Mouse (Mus musculus): ENCODE data around the gene Slc26a10. TPM values are rescaled to one million over a fixed set of nuclear protein-coding genes. Genes with fewer than 3 reads are reported as not detected.
A peak's percentile ranks its signal among the peaks of the same experiment; 100 is the strongest.

Gene Slc26a10
- polyA plus RNA-seq, 1 experiment: not detected

DNA sequence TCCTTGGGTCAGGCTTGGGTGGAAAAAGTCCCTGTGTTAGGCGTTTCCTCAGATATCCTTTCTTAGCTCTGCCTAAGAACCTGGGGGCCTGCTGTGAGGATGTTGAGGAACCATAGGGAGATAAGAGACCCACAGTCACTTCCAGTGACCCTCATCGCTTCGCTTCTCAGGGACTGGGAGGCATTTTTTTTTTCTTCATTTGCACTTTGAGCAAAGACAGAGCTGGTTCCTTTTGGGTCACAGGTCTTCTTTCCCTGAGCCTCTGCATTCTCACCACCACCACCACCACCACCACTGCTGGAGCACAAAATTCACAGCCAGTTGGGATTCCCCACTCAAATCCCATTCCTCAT, 226 bp upstream of the Slc26a10 start:
- H3K36me3 ChIP-seq (ENCODE audit: control insufficient read depth): no peaks in the 10 kb centered on the region
- H3K4me3 ChIP-seq (replicated peaks): no peak overlapping the region
- peaks cover 53% of the 10 kb centered on the region for H3K4me1 ChIP-seq (ENCODE audit: control insufficient read depth)
- no peak for TF ChIP-seq TAL1 (IDR thresholded peaks at IDR 0.05; ENCODE audit: low read length)
- TF ChIP-seq GATA1 (IDR thresholded peaks at IDR 0.05; ENCODE audit: low read length): no peak
- peaks cover 3% of the 10 kb centered on the region; the same call in 1 of the 2 replicates for H3K9me3 ChIP-seq (ENCODE audit: control insufficient read depth, low read length)
- peaks cover 62% of the 10 kb centered on the region for H3K27me3 ChIP-seq (ENCODE audit: control insufficient read depth)

DNA sequence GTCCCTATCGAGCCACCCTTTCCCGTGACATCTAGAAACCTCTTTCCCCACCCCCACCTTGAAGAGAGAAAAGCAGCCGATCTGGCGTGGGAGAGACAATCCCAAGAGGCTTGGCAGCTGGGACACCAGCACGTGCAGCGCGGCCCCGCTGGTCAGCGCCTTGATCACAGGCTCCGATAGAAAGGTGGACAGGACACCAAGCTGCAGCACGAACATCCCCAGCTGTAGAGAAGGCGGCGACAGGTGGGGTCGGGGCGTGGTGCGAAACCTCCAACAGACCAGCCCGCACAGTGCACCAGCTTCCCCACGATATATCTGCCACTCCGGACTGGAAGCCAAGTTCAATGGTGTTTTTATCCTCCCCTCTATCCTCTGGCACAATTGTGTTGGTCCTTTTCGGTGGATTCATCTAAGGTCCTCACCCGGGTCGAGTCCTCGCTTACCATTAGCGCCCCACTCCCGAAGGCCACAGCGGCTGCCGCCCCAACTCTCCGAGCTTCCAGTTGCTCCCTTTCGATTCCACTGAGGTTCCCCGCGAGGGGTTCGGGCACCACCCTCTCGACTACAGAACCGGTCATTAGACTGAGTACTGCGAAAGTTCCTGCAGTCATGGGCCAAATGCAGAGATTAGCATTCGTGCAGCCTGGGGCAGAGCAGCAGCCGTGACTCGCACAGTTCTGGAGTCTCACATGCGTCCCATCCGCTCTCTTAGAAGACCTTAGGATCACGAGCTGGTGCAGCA, 2.0 kb downstream of the Slc26a10 start:
- Histone ChIP-seq H3K27me3 (ENCODE audit: control insufficient read depth) (peaks cover 70% of the 10 kb centered on the region), H3K36me3 (ENCODE audit: control insufficient read depth) (no peaks in the 10 kb centered on the region), H3K4me1 (ENCODE audit: control insufficient read depth) (peaks cover 42% of the 10 kb centered on the region), H3K9me3 (ENCODE audit: control insufficient read depth, low read length) (peaks cover 3% of the 10 kb centered on the region; the same call in 1 of the 2 replicates), H3K4me3 (replicated peaks) (peak overlapping the region; percentile 38)
- TF ChIP-seq GATA1 (IDR thresholded peaks at IDR 0.05; ENCODE audit: low read length): no peak
- no peak for TF ChIP-seq TAL1 (IDR thresholded peaks at IDR 0.05; ENCODE audit: low read length)

DNA sequence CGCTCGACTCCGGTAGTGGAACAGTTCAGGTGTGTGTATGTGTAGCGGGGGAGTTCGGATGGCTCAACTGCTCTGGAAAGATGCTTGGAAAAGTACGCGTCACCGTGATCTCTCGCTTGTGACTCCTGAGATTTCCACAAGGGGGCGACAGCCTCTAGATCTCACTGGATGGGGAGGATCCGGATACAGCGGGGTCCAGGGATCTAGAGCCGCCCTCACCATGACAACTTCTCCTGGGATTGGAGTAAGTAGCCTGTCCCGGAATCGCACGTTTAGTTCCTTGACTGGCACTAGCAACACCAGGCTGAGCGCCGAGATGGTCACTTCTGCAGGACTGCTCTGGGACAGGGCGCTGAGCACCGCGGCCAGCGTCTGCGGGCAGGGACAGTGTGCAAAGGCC, 2.7 kb downstream of the Slc26a10 start:
- TF ChIP-seq TAL1 (IDR thresholded peaks at IDR 0.05; ENCODE audit: low read length): no peak
- no peak for TF ChIP-seq GATA1 (IDR thresholded peaks at IDR 0.05; ENCODE audit: low read length)
- peaks cover 3% of the 10 kb centered on the region; the same call in 1 of the 2 replicates for H3K9me3 ChIP-seq (ENCODE audit: control insufficient read depth, low read length)
- H3K4me1 ChIP-seq (ENCODE audit: control insufficient read depth): peaks cover 40% of the 10 kb centered on the region
- H3K4me3 ChIP-seq (replicated peaks): peak overlapping the region; percentile 38
- peaks cover 70% of the 10 kb centered on the region for H3K27me3 ChIP-seq (ENCODE audit: control insufficient read depth)
- no peaks in the 10 kb centered on the region for H3K36me3 ChIP-seq (ENCODE audit: control insufficient read depth)

DNA sequence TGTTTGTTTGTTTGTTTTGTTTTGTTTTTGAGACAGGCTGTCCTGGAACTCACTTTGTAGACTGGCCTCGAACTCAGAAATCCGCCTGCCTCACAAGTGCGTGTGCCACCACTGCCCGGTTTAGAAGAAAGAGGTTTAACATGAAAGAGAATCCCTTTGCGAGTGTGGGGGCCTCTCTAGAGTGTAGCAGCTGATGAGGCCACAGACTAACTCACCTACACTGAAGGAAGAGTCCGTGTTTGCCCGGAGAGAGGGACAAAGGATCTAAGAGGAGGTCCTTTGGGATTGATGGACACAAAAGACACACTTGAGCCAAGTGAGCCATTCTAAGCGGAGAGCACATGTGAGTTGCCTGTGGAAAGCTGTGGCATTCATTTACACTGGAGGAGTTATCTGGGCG, 3.2 kb downstream of the Slc26a10 start:
- TF ChIP-seq GATA1 (IDR thresholded peaks at IDR 0.05; ENCODE audit: low read length): no peak
- Histone ChIP-seq H3K4me3 (replicated peaks) (peak overlapping the region; percentile 1), H3K9me3 (ENCODE audit: control insufficient read depth, low read length) (peaks cover 3% of the 10 kb centered on the region; the same call in 1 of the 2 replicates), H3K27me3 (ENCODE audit: control insufficient read depth) (peaks cover 70% of the 10 kb centered on the region), H3K4me1 (ENCODE audit: control insufficient read depth) (peaks cover 40% of the 10 kb centered on the region), H3K36me3 (ENCODE audit: control insufficient read depth) (no peaks in the 10 kb centered on the region)

DNA sequence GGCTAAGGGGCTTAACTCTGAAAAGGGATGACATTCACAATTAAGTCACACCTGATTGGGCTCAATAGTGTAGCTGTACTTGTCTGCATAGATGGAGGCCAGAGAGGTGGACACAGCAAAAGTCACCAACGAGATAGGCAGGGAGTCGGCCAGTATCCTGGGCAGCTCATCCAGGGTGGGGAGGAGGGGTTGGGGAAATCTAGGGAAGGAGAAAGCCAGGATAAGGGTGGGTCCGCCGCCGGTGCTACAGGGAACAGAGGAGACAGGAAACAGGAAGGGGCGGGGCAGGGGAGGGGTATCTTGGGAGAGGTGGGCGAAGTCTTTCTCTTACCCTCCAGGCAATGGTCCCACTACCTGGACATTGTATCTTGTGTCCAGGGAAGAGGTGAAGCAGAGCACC, 3.7 kb downstream of the Slc26a10 start:
- peaks cover 70% of the 10 kb centered on the region for H3K27me3 ChIP-seq (ENCODE audit: control insufficient read depth)
- H3K9me3 ChIP-seq (ENCODE audit: control insufficient read depth, low read length): peaks cover 3% of the 10 kb centered on the region; the same call in 1 of the 2 replicates
- no peak overlapping the region for H3K4me3 ChIP-seq (replicated peaks)
- H3K36me3 ChIP-seq (ENCODE audit: control insufficient read depth): peaks cover 3% of the 10 kb centered on the region
- TF ChIP-seq GATA1 (IDR thresholded peaks at IDR 0.05; ENCODE audit: low read length) (no peak), TAL1 (IDR thresholded peaks at IDR 0.05; ENCODE audit: low read length) (no peak)
- H3K4me1 ChIP-seq (ENCODE audit: control insufficient read depth): peaks cover 40% of the 10 kb centered on the region

DNA sequence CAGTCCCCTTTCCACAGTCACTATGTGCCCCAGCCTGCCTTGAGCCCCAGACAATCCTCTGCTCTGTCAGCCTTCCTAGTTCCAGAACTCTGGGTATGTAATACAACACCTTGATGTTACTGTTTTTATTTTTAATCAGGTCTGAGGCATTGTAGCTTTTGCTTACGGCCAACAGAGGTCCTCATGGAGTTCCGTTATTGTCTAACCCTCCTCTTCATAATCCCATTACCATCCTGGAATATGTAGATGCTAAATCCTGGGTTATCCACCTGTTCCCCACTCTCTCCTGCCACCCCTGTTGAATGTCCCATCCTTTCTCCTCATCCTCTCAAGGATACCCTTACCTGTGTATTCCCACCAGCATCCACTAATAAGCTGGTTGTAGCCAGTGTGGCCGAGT, 4.2 kb downstream of the Slc26a10 start:
- Histone ChIP-seq H3K27me3 (ENCODE audit: control insufficient read depth) (peaks cover 66% of the 10 kb centered on the region), H3K36me3 (ENCODE audit: control insufficient read depth) (peaks cover 3% of the 10 kb centered on the region), H3K4me3 (replicated peaks) (no peak overlapping the region), H3K4me1 (ENCODE audit: control insufficient read depth) (peaks cover 42% of the 10 kb centered on the region), H3K9me3 (ENCODE audit: control insufficient read depth, low read length) (peaks cover 3% of the 10 kb centered on the region; the same call in 1 of the 2 replicates)
- TF ChIP-seq TAL1 (IDR thresholded peaks at IDR 0.05; ENCODE audit: low read length) (no peak), GATA1 (IDR thresholded peaks at IDR 0.05; ENCODE audit: low read length) (no peak)

DNA sequence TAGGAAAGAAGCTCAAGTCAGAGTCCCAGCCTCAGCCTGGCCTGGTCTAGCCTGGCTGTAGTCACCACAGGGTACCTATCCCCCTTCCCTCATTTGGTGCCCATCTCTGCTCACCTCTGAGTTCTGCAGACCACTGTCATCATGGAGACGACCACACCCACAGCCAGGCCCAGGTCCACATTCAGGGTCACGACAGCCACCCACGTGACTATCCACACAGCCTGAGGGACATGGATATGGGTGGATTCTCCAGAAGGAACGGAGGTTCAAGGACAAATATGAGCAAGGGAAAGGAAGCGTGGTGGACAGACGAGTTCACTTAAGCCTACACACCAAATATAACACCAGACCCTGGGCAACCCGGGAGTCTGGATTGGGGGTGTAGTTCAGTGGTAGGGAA, 6.3 kb downstream of the Slc26a10 start:
- Histone ChIP-seq H3K9me3 (ENCODE audit: control insufficient read depth, low read length) (peaks cover 3% of the 10 kb centered on the region; the same call in 1 of the 2 replicates), H3K4me1 (ENCODE audit: control insufficient read depth) (peaks cover 39% of the 10 kb centered on the region), H3K4me3 (replicated peaks) (no peak overlapping the region), H3K27me3 (ENCODE audit: control insufficient read depth) (peaks cover 66% of the 10 kb centered on the region), H3K36me3 (ENCODE audit: control insufficient read depth) (peaks cover 3% of the 10 kb centered on the region)
- TF ChIP-seq TAL1 (IDR thresholded peaks at IDR 0.05; ENCODE audit: low read length) (no peak), GATA1 (IDR thresholded peaks at IDR 0.05; ENCODE audit: low read length) (no peak)

DNA sequence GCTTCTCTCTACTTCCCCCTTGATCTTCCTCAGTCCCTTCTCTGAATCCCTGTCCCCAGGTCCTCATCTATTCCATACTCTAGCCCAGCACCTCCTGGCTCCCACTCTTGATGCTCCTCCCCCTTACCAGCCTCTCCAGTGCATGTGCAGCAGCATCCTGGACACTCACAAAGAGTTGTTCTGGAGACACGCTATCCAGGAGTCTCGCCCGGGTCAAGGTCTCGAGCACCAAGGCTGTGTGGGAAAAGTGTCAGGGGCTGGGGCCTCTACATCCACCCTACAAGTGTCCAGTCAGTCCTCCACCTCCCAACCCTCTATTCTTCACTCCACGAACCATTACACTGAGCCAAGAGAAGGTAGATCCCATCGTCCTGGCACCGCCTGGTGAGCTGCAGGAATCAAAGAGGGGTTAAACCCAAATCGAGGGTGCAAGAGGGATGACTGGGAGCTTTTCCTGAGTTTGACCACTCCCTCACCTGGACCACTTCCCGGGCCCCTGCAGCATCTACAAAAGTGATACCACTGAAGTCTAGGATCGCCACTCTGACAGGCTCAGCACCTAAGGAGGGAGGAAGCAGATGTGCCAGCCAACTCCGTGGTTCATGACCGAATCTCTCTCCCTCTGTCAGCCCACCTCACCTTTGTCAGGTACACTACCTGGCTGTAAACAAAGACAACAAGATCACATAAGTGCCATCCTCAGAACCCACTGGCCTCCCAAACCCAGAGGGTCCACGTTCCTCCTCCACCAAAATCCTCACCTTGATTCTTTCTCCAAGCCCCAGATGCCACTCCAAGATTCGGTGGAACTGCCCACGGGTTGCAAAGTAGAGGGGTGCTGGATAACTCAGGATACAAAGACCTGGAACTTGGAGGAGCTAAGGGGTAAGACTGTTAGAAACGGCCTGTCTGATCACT, 7.0 kb downstream of the Slc26a10 start:
- no peak overlapping the region for H3K4me3 ChIP-seq (replicated peaks)
- TF ChIP-seq TAL1 (IDR thresholded peaks at IDR 0.05; ENCODE audit: low read length) (no peak), GATA1 (IDR thresholded peaks at IDR 0.05; ENCODE audit: low read length) (no peak)
- H3K27me3 ChIP-seq (ENCODE audit: control insufficient read depth): peaks cover 63% of the 10 kb centered on the region
- peaks cover 35% of the 10 kb centered on the region for H3K4me1 ChIP-seq (ENCODE audit: control insufficient read depth)
- peaks cover 3% of the 10 kb centered on the region for H3K36me3 ChIP-seq (ENCODE audit: control insufficient read depth)
- peaks cover 3% of the 10 kb centered on the region; the same call in 1 of the 2 replicates for H3K9me3 ChIP-seq (ENCODE audit: control insufficient read depth, low read length)

DNA sequence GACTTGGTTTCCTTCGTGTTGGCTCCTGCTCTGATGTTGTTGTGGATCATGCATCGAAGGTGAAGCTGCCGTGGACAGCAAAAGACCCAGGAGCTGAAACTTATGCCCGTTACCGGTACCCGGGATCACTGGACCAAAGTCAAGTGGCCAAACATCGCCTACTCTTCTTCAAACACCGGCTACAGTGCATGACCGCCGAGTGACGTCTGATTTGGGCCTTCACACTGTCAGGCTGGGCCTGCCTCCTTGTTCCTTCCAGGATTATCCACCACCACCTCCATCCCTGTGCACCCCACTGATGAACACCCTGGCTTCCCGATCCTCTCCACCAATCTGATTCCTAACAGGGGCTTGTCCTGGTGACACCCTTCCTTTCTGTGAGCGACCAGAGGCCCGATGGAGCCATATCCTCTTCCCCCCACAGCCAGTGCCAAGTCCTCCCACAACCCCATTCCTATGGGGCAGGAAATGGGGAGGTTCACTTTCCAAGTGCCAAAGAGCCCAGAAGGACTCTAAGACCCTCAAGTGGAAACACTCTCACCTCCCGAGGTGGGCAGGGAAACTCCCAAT, 8.7 kb downstream of the Slc26a10 start:
- Histone ChIP-seq H3K36me3 (ENCODE audit: control insufficient read depth) (peaks cover 3% of the 10 kb centered on the region), H3K4me1 (ENCODE audit: control insufficient read depth) (peaks cover 23% of the 10 kb centered on the region), H3K4me3 (replicated peaks) (no peak overlapping the region), H3K9me3 (ENCODE audit: control insufficient read depth, low read length) (no peaks in the 10 kb centered on the region; the same call in 1 of the 2 replicates), H3K27me3 (ENCODE audit: control insufficient read depth) (peaks cover 62% of the 10 kb centered on the region)
- no peak for TF ChIP-seq TAL1 (IDR thresholded peaks at IDR 0.05; ENCODE audit: low read length)
- no peak for TF ChIP-seq GATA1 (IDR thresholded peaks at IDR 0.05; ENCODE audit: low read length)

Data from erythroblast, embryonic 14.5 days (primary cell).